Mouse (Mus musculus) liver, adult 2 months (tissue): ENCODE data around the gene Mrps5.

Source experiments
- CTCF ChIP-seq: fragments of 200-500 bp; IDR thresholded peaks from 2 replicates; pipeline ENCODE4 v1.5.1; 2011; ENCODE audit warnings: low read depth, low read length, control low read depth
- POLR2A ChIP-seq: fragments of 200-500 bp; IDR thresholded peaks from 2 replicates; pipeline ENCODE4 v1.6.1; 2011; ENCODE audit warnings: low read length, control low read depth; ENCODE audit not compliant: insufficient read depth; ENCODE audit errors: extremely low read depth

DNA sequence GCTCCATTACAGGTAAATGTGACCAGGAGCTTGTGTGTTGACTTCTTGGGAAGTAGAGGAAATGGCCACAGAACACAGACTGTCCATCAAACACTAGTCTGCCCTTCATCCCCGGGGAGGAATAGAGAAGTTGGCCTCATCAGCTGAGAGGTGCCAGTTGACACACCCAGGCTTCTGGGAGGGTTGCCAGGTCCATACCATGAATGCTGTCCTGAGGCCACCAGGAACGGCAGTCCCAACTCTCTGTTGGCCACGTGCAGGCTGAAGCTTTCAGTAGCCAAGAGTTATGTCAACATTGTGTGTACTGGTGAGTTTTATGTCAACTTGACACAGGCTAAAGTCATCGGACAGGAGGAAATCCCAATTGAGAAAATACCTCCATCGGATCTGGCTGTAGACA lies 59.9 kb downstream of the Mrps5 start:
- TF ChIP-seq CTCF (no peak), POLR2A (no peak)
